Mouse (Mus musculus) thymus, postnatal 0 days (tissue): Measurements from ENCODE around the gene Dok3. TPM values are rescaled to one million over a fixed set of nuclear protein-coding genes. Genes with fewer than 3 reads are reported as not detected.

ENCODE experiments used
- DNase-seq: peaks from one replicate; pipeline ENCODE4 v3.0.0-alpha.2; 2015; ENCODE audit warnings: low spot score
- microRNA-seq: library from miRNA; unstranded; fragments of <30 nt; microRNA quantifications from one replicate; pipeline ENCODE4, GENCODE M21; 2016; ENCODE audit warnings: borderline number of aligned reads
- polyA plus RNA-seq: library from polyadenylated mRNA; unstranded; fragments of >200 nt; fragmentation: Nextera tagmentation; extraction: Ambion mirVana; gene quantifications from 2 replicates; pipeline ENCODE4 v1.2.1, GENCODE M21; 2015

Gene Dok3
- polyA plus RNA-seq, 1 experiment from 2014 or later: 2.6 TPM

DNA sequence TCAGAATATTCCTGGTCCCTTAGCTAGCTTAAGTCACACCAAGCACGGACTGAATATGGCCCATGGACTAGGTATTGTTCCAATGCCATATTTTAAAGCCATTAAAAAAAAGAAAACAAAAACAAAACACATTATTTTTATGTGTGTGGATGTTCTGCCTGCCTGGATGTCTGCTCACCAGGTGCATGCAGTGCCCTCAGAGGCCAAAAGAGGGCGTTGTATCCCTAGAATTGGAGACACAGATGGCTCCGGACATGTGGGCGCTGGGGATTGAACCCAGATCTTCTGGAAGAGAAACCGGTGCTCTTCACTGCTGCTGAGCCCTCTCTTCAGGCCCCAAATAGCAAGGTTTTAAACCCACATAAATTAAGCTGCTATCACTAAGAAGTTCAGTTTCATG lies 51.1 kb downstream of the Dok3 start:
- peak; percentile 26 for DNase-seq

DNA sequence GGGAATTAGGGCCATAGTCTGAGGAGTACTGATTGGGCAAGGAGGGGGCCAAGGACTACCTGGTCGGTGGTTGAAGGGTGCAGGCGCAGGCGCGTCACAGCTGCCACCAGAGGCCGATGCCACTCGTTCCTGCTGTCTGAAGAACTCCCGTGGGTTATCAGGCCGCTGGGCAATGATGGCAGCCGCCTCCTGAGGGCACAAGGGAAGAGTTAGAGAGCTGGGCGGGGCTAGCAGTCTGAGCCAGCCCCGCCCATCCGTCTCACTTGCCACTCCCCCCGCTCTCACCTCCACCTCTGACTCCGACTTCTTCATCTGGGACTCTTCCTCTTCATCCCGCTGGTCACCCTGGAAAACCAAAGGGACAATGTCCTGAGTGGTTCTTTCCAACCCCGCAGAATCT lies 51.6 kb downstream of the Dok3 start:
- DNase-seq: no peak

DNA sequence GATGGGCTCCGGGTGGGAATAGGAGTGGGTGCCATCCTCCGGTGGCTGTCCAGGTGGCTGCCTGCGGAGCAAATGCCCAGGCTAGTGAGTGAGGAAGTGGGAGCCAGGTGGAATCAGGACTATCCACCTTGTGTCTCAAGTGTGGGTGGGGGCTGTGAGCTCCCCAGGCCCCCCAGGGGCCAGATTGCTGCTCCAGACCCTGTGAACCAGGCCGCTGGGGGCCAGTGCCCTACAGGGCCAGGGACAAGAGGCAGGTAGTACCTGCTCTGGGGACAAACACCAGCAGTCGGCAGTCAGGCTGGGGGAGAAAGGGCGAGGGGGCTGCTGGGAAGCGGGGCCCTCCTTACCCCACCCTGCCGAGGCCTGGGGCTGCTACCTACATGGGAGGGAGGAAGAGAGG lies 52.8 kb downstream of the Dok3 start:
- DNase-seq: no peak

DNA sequence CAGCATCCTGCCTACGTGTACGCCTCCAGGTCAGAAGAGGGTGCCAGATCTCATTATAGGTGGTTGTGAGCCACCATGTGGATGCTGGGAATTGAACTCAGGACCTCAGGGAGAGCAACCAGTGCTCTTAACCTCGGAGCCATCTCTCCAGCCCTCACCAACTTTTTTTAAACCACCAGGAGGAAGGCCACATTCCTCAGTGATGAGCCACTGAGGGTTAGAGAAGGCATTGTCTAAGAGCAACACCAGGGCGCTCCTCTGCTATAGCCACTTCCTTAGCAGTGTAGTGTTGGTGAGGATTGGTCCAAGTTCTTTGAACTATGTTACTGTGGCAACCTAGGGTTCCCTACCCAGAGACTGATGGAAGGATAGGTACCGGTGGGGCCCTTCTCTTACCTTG lies 53.3 kb downstream of the Dok3 start:
- DNase-seq: no peak

DNA sequence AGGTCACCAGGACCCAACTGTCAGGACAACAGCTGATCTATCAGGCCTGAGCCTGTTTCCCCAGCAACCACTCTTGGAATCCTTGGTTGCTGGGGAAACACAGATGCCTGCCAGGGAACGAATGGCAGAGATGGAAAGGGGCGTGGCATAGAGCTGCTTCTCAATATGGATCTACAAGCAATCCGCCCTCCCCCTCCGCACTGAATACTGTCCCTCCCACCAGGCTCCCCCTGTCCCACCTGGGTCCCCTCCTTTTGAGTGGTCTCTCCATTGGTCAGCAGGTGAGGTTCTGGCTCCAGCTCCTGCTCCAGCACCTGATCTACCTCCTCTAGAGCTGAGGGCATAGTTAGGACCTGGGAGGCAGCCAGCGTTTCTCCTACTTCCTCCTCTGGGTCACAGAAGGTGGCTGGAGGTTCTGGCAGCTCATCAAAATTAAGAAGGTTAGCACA lies 54.5 kb downstream of the Dok3 start:
- DNase-seq: no peak

DNA sequence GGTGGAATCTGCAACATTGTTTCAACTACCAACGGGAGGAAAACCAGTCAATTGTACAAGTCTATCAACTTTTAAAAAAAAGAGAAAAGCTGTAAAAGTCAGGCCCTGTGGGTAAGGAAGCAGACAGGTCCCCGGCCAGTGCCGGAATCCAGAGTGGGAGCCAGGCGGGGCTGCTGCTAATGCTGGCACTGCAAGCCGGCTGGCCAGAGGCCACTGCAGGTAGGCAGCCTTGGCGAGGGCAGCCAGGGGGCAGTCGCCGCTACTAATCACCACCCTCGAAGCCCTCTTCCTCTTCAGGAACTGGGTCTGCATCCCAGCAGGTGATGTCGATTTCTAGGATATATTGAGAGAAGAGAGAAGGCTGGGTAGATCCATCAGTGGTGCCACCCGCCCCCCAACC lies 55.1 kb downstream of the Dok3 start:
- no peak for DNase-seq

Small RNA genes lying within 50 kb of the gene (microRNA-seq; reads per million reads assigned to microRNA genes)
- gene Mir6944 (not detected), gene Mir6945 (1.7 reads per million)

Other genes with a start within 250 kb of the Dok3 start
- gene Prelid1, start 208.8 kb downstream of the Dok3 start, polyA plus RNA-seq: 434 and 456 TPM in 2 replicates
- gene Rab24, start 207.3 kb downstream of the Dok3 start, polyA plus RNA-seq: 99.1 and 105 TPM in 2 replicates
- 57.9 and 66.6 TPM in 2 replicates for gene Mxd3, start 199.5 kb downstream of the Dok3 start, polyA plus RNA-seq
- gene Lman2, start 166.5 kb downstream of the Dok3 start, polyA plus RNA-seq: 94.2 and 97.1 TPM in 2 replicates
- gene Rgs14, start 159.6 kb downstream of the Dok3 start, polyA plus RNA-seq: 53.6 and 62.3 TPM in 2 replicates
- 0.06 and 0.07 TPM in 2 replicates for gene Slc34a1, start 131.1 kb downstream of the Dok3 start, polyA plus RNA-seq
- gene Pfn3, start 114.1 kb downstream of the Dok3 start, polyA plus RNA-seq: not detected in 2 replicates
- 0.12 TPM in 1 of 2 replicates, not detected in the other for gene F12, start 102.5 kb downstream of the Dok3 start, polyA plus RNA-seq
- gene Grk6, start 84.2 kb downstream of the Dok3 start, polyA plus RNA-seq: 76.9 and 87.8 TPM in 2 replicates
- 0.27 and 0.46 TPM in 2 replicates for gene Prr7, start 65.0 kb downstream of the Dok3 start, polyA plus RNA-seq
- gene Dbn1, start 41.2 kb downstream of the Dok3 start, polyA plus RNA-seq: 8.4 and 9.3 TPM in 2 replicates
- 37.5 and 39.4 TPM in 2 replicates for gene Pdlim7, start 15.6 kb downstream of the Dok3 start, polyA plus RNA-seq
- 51.6 and 54.2 TPM in 2 replicates for gene Ddx41, start 7.4 kb upstream of the Dok3 start, polyA plus RNA-seq
- 39.6 and 50.0 TPM in 2 replicates for gene Fam193b, start 41.8 kb upstream of the Dok3 start, polyA plus RNA-seq
- 117 and 129 TPM in 2 replicates for gene Tmed9, start 44.4 kb upstream of the Dok3 start, polyA plus RNA-seq
- 20.2 and 24.1 TPM in 2 replicates for gene B4galt7, start 70.6 kb upstream of the Dok3 start, polyA plus RNA-seq
- gene Caml, start 93.7 kb upstream of the Dok3 start, polyA plus RNA-seq: 35.9 and 38.3 TPM in 2 replicates
- 37.0 and 39.1 TPM in 2 replicates for gene Ddx46, start 105.7 kb upstream of the Dok3 start, polyA plus RNA-seq
- 35.1 and 45.0 TPM in 2 replicates for gene B230219D22Rik, start 163.8 kb upstream of the Dok3 start, polyA plus RNA-seq
- 96.5 and 98.7 TPM in 2 replicates for gene Txndc15, start 185.4 kb upstream of the Dok3 start, polyA plus RNA-seq
- 56.1 and 63.8 TPM in 2 replicates for gene Pcbd2, start 198.1 kb upstream of the Dok3 start, polyA plus RNA-seq